Mouse (Mus musculus) fat pad, adult 2 months (tissue): ENCODE measurements around the gene Myt1.
"Not testable (repeated sequence)": the region's sequence is repeated elsewhere in the genome, so short reads cannot be mapped to it uniquely, and the experiment has no call there.

ENCODE experiments used
- DNase-seq: peaks from one replicate; pipeline ENCODE4 v3.0.0-alpha.2; 2011; ENCODE audit warnings: low read depth, low spot score; ENCODE audit errors: extremely low read depth

Gene Myt1

GRCm38 (mm10) chr2:181775786-181776185 is 12.7 kb downstream of the Myt1 start:
- DNase-seq: no peak

DNA sequence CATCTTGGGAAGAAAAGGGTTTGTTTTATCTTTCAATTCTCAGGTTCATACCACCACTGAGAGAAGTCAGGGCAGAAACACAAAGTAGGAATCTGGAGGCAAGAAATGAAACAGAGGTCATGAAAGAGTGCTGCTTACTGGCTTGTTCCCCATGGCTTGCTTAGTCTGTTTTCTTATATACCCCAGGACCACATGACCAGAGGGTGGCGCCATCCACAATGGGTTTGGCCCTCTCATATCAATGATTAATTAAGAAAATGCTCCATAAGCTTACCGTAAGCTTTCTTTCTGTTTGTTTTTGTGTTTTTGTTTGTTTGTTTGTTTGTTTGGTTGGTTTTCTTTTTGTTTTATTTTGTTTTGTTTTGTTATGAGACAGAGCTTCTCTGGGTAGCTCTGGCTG is 14.6 kb downstream of the Myt1 start:
- DNase-seq: no peak

- DNase-seq: no peak
Observed at GRCm38 (mm10) chr2:181781421-181781820, 18.3 kb downstream of the Myt1 start.

- DNase-seq: no peak
Observed at GRCm38 (mm10) chr2:181787852-181788251, 24.7 kb downstream of the Myt1 start.

- DNase-seq: no peak
Observed at GRCm38 (mm10) chr2:181789396-181789795, 26.3 kb downstream of the Myt1 start.

DNA sequence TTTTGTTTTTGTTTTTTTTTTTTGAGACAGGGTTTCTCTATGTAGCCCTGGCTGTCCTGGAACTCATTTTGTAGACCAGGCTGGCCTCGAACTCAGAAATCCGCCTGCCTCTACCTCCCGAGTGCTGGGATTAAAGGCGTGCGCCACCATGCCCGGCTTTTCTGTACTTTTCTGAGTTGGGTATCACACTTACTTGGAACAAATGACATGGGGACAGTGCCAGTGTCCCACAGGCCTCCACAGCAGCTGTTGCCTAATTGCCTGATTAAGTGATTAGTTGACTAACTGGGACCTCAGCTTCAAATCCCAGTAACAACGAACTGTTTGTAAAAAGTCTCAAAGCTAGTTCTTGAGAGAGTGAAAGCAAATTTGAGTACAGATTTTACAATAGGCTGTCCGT is 30.1 kb downstream of the Myt1 start:
- not testable (repeated sequence) for DNase-seq

GRCm38 (mm10) chr2:181795641-181796130 is 32.6 kb downstream of the Myt1 start:
- DNase-seq: no peak

DNA sequence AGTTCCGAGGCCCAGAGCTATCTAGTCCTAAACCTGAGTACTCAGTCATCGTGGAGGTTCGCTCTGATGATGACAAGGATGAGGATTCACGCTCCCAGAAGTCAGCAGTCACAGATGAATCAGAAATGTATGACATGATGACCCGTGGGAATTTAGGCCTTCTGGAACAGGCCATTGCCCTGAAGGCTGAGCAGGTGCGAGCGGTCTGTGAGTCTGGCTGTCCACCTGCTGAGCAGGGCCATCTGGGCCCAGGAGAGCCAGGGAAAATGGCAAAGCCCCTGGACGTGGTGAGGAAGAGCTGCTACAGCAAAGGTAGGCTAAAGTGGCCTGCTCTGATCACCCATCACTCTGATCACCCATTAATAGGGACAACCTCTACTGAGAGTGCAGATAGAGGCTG is 34.5 kb downstream of the Myt1 start:
- DNase-seq: no peak

DNA sequence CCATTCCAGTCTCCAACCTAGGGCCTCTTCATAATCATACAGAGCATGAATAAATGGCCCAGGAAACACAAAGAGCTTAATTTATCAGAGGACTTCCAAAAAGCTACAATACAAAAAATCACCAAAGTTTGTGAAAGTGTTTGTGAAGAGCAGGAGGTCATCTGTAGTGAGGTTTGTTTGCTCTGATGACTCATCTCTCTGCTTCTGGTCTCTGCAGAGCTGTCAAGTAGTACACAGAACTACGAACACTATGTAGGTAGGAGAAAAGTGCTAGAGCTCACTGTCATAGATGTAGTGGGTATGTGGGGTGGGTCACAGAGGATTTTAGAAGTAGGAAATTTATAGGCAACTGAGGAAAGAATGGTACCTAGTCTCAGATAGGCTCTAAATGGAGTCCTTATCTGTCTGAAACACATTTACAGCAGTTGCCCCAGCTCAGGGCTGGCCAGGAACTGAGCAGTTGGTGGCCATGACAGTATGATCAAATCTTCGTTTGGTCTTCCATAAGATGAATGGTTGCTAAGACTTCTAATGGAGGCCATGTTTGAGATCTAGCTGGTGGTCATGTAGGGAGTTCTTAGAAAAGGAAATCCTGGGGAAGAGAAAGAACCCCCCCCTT is 66.0 kb downstream of the Myt1 start:
- DNase-seq: no peak

GRCm38 (mm10) chr2:181832745-181833144 is 69.6 kb downstream of the Myt1 start:
- no peak for DNase-seq

- DNase-seq: peak; percentile 30
Observed at GRCm38 (mm10) chr2:181837372-181838292, 74.5 kb downstream of the Myt1 start, which contains the start of gene Pcmtd2. Pcmtd2 (plus strand) TSS chr2:181837854.

- DNase-seq: no peak
Observed at GRCm38 (mm10) chr2:181838293-181838680, 75.2 kb downstream of the Myt1 start.

GRCm38 (mm10) chr2:181845709-181846394 is 82.7 kb downstream of the Myt1 start:
- DNase-seq: no peak

GRCm38 (mm10) chr2:181863791-181864535 is 100.8 kb downstream of the Myt1 start, which contains the start of gene Polr3k:
Polr3k (plus strand) TSS chr2:181864337.
- DNase-seq: peak; percentile 70

- no peak for DNase-seq
Observed at GRCm38 (mm10) chr2:181864536-181864860, 101.4 kb downstream of the Myt1 start.

- no peak for DNase-seq
Observed at GRCm38 (mm10) chr2:181866931-181867330, 103.8 kb downstream of the Myt1 start.

DNA sequence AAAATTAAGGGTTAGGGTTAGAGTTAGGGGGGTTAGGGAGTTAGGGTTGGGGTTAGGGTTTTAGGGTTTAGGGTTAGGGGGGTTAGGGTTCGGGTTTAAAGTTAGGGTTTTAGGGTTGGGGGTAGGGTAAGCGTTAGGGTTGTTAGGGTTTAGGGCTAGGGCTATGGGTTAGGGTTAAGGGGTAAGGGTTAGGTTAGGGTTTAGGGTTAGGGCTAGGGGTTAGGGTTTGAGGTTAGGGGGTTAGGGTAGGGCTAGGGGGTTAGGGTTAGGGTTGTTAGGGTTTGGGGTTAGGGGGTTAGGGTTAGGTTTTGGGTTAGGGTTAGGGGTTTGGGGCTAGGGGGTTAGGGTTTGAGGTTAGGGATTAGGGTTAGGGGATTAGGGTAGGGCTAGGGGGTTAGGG is 107.9 kb downstream of the Myt1 start:
- DNase-seq: no peak
